ENCODE assay signal across 8 mouse cellular contexts in genomic region chr9:44500163-44500533, GRCm38 (mm10). TPM values are rescaled to one million over a fixed set of nuclear protein-coding genes. Genes with fewer than 3 reads are reported as not detected.
DNase-seq lines count a peak whose midpoint lies in the region; ATAC-seq and TF ChIP-seq lines count a peak whose summit lies in the region.

No protein-coding gene starts in this region.

- peak overlapping the region; percentile 59 for H3K9ac ChIP-seq in hindbrain, embryonic 14.5 days
- peak overlapping the region; percentile 48 for H3K9ac ChIP-seq in neural tube, embryonic 12.5 days

- H3K4me2 ChIP-seq in hindbrain, embryonic 14.5 days (replicated peaks), result peak overlapping the region; percentile 79
- H3K4me2 ChIP-seq in neural tube, embryonic 12.5 days (replicated peaks), result peak overlapping the region; percentile 88

- ATAC-seq in hindbrain, embryonic 14.5 days (ENCODE audit: low FRiP score), result 0 out of 2 replicates have a peak, but pooled peaks have one; percentile 1
- ATAC-seq in neural tube, embryonic 12.5 days (ENCODE audit: low FRiP score, low read depth), result no peak

- intact Hi-C loops in left cerebral cortex, adult 2 months (cut with DNase I), result loop anchor here (5.0 kb wide), 1 partner anchor 152 kb away; no protein-coding TSS in a partner anchor

- H3K36me3 ChIP-seq in hindbrain, embryonic 14.5 days (replicated peaks; ENCODE audit: control insufficient read depth, insufficient read depth), result peaks cover 19% of the 10 kb centered on the region
- peaks cover 9% of the 10 kb centered on the region; the same call in 1 of the 2 replicates for H3K36me3 ChIP-seq in neural tube, embryonic 12.5 days

- TF ChIP-seq CTCF in left cerebral cortex, adult 2 months (IDR thresholded peaks at IDR 0.05), result no peak

- peak overlapping the region; percentile 30; the same call in 1 of the 2 replicates for H3K27ac ChIP-seq in left cerebral cortex, adult 2 months
- H3K27ac ChIP-seq in hindbrain, embryonic 14.5 days, result peak overlapping the region; percentile 83
- H3K27ac ChIP-seq in neural tube, embryonic 12.5 days, result peak overlapping the region; percentile 90

- H3K27me3 ChIP-seq in hindbrain, embryonic 14.5 days (ENCODE audit: control insufficient read depth, insufficient read depth, low read length), result no peaks in the 10 kb centered on the region
- no peaks in the 10 kb centered on the region; the same call in 1 of the 2 replicates for H3K27me3 ChIP-seq in neural tube, embryonic 12.5 days (replicated peaks)

- 27% methylated on average over 5 of the region's 5 CpGs for WGBS in hindbrain, embryonic 14.5 days
- 29% methylated on average over 5 of the region's 5 CpGs for WGBS in neural tube, embryonic 12.5 days

- H3K4me1 ChIP-seq in hindbrain, embryonic 14.5 days (replicated peaks; ENCODE audit: control insufficient read depth, insufficient read depth, low read length), result peaks cover 53% of the 10 kb centered on the region
- peaks cover 56% of the 10 kb centered on the region for H3K4me1 ChIP-seq in neural tube, embryonic 12.5 days

- peak; percentile 32 to 63 for DNase-seq in adrenal gland, adult (ENCODE audit: inconsistent age in 2 of 2, low spot score in 1 of 2)
- no peak for DNase-seq in adrenal gland, postnatal 14 days
- DNase-seq in left cerebral cortex, adult 2 months (ENCODE audit: extremely low spot score in 1 of 2, low spot score in 2 of 2), result no peak
- no peak for DNase-seq in left cerebral cortex, adult 9 months (ENCODE audit: low spot score in 2 of 2)
- DNase-seq in hindbrain, embryonic 14.5 days (ENCODE audit: low spot score), result no peak
- no peak for DNase-seq in ovary, postnatal 14 days (ENCODE audit: low spot score)
- DNase-seq in thymus, postnatal 14 days, result no peak

- no peak overlapping the region for H3K4me3 ChIP-seq in left cerebral cortex, adult 2 months
- peak overlapping the region; percentile 32 for H3K4me3 ChIP-seq in hindbrain, embryonic 14.5 days (replicated peaks; ENCODE audit: low read length)
- H3K4me3 ChIP-seq in neural tube, embryonic 12.5 days, result peak overlapping the region; percentile 43

- H3K9me3 ChIP-seq in hindbrain, embryonic 14.5 days (ENCODE audit: control insufficient read depth, low read length), result no peaks in the 10 kb centered on the region
- H3K9me3 ChIP-seq in neural tube, embryonic 12.5 days, result no peaks in the 10 kb centered on the region

RNA-seq across cellular contexts. Expression of gene Bcl9l, which starts 17.5 kb away (rescaled TPM):
- 59.3 and 61.7 TPM in 2 replicates for total RNA-seq in adrenal gland, postnatal 14 days (2021)
- 10 to 100 TPM; 58.6 to 63.4 TPM for total RNA-seq in left cerebral cortex, adult 2 months (2021)
- polyA plus RNA-seq in hindbrain, embryonic 14.5 days (2014; fragmentation: Nextera tagmentation; extraction: Ambion mirVana), result 11.6 and 13.5 TPM in 2 replicates
- 9.3 and 10.9 TPM in 2 replicates for polyA plus RNA-seq in neural tube, embryonic 12.5 days (2016; fragmentation: Nextera tagmentation; extraction: Ambion mirVana)

RNA-seq across cellular contexts. Expression of gene Upk2, which starts 45.4 kb away (rescaled TPM):
- total RNA-seq in adrenal gland, postnatal 14 days (2021), result not detected in 2 replicates
- total RNA-seq in left cerebral cortex, adult 2 months (2021), result not detected
- polyA plus RNA-seq in hindbrain, embryonic 14.5 days (2014; fragmentation: Nextera tagmentation; extraction: Ambion mirVana), result not detected in 2 replicates
- polyA plus RNA-seq in neural tube, embryonic 12.5 days (2016; fragmentation: Nextera tagmentation; extraction: Ambion mirVana), result 0.35 TPM in 1 of 2 replicates, not detected in the other

RNA-seq across cellular contexts. Expression of gene Foxr1, which starts 59.2 kb away (rescaled TPM):
- total RNA-seq in adrenal gland, postnatal 14 days (2021), result not detected in 2 replicates
- total RNA-seq in left cerebral cortex, adult 2 months (2021), result not detected
- not detected in 2 replicates for polyA plus RNA-seq in hindbrain, embryonic 14.5 days (2014; fragmentation: Nextera tagmentation; extraction: Ambion mirVana)
- not detected in 2 replicates for polyA plus RNA-seq in neural tube, embryonic 12.5 days (2016; fragmentation: Nextera tagmentation; extraction: Ambion mirVana)

Comparison
In these comparisons a context has a peak if more than half of its experiments do, and no peak if none do; other contexts are left out.
1. DNase-seq: peak in adrenal gland, adult (2 of 2); none in adrenal gland, postnatal 14 days (single experiment), left cerebral cortex, adult 2 months (0 of 2), left cerebral cortex, adult 9 months (0 of 2), hindbrain, embryonic 14.5 days (single experiment), ovary, postnatal 14 days (single experiment) and thymus, postnatal 14 days (single experiment).
2. H3K27ac ChIP-seq: peak in every context shown above with its lines; median percentile 90 in neural tube, embryonic 12.5 days; 83 in hindbrain, embryonic 14.5 days; 30 in left cerebral cortex, adult 2 months.